Mouse (Mus musculus) megakaryocyte, embryonic 14.5 days (primary cell): ENCODE results near the gene Axin1. TPM values are rescaled to one million over a fixed set of nuclear protein-coding genes. Genes with fewer than 3 reads are reported as not detected.

ENCODE experiments used
- H3K27me3 ChIP-seq: replicated peaks from 2 replicates; pipeline ENCODE3; 2012; ENCODE audit warnings: inconsistent platforms
- H3K36me3 ChIP-seq: replicated peaks from 2 replicates; pipeline ENCODE3; 2012; ENCODE audit warnings: low read length, inconsistent platforms, mixed read lengths
- H3K4me1 ChIP-seq: 2 replicates; pipeline ENCODE4 v1.6.1; 2012; ENCODE audit warnings: inconsistent platforms
- H3K4me3 ChIP-seq: replicated peaks from 2 replicates; pipeline ENCODE3; 2012; ENCODE audit warnings: moderate library complexity, mild to moderate bottlenecking, inconsistent platforms
- H3K9me3 ChIP-seq: 2 replicates; pipeline ENCODE4 v1.6.1; 2012; ENCODE audit warnings: inconsistent platforms
- FLI1 ChIP-seq: IDR thresholded peaks from 2 replicates; pipeline ENCODE4 v1.6.1; 2012; ENCODE audit warnings: low read length, inconsistent platforms, mixed read lengths
- GATA1 ChIP-seq: IDR thresholded peaks from 3 replicates; pipeline ENCODE4 v1.6.1; 2012; ENCODE audit warnings: mixed read lengths, low read length, inconsistent platforms, borderline replicate concordance
- polyA plus RNA-seq: library from polyadenylated mRNA; stranded (reverse); fragments of >175 nt; gene quantifications from 2 replicates; pipeline ENCODE4 v1.2.3, GENCODE M21; 2012; ENCODE audit warnings: low replicate concordance; ENCODE audit not compliant: insufficient read depth

Gene Axin1
- polyA plus RNA-seq, 1 experiment = 19.6 TPM

GRCm38 (mm10) chr17:26235077-26235815 is 96.8 kb downstream of the Axin1 start:
- H3K36me3 ChIP-seq = no peaks in the 10 kb centered on the region
- 0 out of 2 replicates have a peak, but pooled peaks cover 5% of the 10 kb centered on the region for H3K9me3 ChIP-seq
- peaks cover 18% of the 10 kb centered on the region for H3K4me1 ChIP-seq
- TF ChIP-seq FLI1 (no peak), GATA1 (no peak)
- H3K4me3 ChIP-seq = peak overlapping the region; percentile 23
- peaks cover 2% of the 10 kb centered on the region for H3K27me3 ChIP-seq

DNA sequence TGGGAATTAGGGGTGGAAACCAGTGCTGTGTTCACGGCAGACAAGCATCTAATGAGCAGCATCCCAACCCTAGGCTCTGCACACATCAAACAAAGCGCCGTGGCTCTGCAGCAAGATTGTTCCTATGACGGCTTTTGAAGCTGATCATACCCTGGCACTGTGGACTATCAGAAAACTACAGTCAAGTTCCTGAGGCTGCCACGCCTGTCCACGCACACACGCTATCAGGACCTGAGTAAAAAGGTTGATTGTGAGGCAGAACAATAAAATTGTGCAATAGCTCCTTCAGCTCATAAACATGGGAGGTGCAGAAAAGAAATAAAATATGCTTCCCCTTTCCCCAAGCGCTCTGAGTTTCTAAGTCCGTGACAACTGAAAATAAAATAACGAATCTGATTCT is 99.2 kb downstream of the Axin1 start:
- TF ChIP-seq GATA1 = no peak
- no peak for TF ChIP-seq FLI1
- Histone ChIP-seq H3K4me3 (no peak overlapping the region), H3K36me3 (no peaks in the 10 kb centered on the region), H3K4me1 (peaks cover 29% of the 10 kb centered on the region), H3K27me3 (peaks cover 2% of the 10 kb centered on the region), H3K9me3 (0 out of 2 replicates have a peak, but pooled peaks cover 2% of the 10 kb centered on the region)

DNA sequence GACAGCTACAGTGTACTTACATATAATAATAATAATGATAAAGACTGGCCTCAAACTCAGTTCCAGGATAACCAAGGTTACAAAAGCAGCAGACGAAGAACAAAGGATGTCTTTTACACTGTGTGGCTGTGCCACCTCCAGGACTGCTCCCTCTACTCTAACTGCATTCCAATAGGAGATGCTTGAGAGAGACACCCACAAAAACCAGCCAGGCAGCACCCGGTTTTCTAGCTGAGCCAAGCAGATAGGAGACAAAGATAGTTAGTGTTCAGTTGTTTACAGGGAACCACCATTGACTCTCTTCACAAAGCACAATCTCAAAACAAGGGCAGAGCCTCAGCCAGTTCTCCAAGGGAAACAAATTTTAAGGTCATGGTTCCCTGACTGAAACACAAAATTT is 101.1 kb downstream of the Axin1 start:
- peaks cover 47% of the 10 kb centered on the region for H3K4me1 ChIP-seq
- no peak for TF ChIP-seq FLI1
- no peak for TF ChIP-seq GATA1
- no peaks in the 10 kb centered on the region for H3K9me3 ChIP-seq
- no peaks in the 10 kb centered on the region for H3K36me3 ChIP-seq
- no peak overlapping the region for H3K4me3 ChIP-seq
- peaks cover 2% of the 10 kb centered on the region for H3K27me3 ChIP-seq

DNA sequence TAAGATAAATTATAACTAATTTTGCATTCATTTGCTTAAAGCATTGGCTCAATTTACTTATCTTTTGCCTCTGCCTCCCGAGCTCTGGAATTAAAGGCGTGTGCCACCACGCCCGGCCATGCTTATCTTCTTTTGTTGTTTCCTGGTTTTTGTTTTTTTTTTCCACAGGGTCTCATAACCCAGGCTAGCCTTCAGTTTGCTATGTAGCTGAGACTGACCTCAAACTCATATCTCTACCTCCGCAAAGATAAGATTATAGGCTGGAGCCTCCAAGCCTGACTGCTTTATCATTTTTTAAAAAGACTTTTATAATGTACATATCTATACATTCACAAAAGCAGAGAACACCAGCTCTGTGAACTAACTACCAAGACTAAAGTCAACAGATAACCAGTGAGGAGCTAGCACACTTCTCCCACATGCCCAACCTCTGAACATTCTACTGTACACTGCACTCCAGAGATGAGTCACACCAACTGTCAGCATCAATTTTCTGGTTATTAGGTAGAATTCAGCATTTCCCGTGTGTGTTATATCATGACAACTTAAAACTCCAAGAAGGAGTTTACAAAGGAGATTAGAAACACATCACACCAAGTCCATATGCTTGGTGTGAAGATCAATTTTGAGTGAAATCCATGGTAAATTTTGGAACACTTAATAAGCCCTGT is 101.8 kb downstream of the Axin1 start:
- Histone ChIP-seq H3K9me3 (0 out of 2 replicates have a peak, but pooled peaks cover 4% of the 10 kb centered on the region), H3K27me3 (peaks cover 2% of the 10 kb centered on the region), H3K36me3 (no peaks in the 10 kb centered on the region), H3K4me3 (no peak overlapping the region), H3K4me1 (peaks cover 48% of the 10 kb centered on the region)
- TF ChIP-seq FLI1 (no peak), GATA1 (no peak)

- TF ChIP-seq GATA1 = no peak
- TF ChIP-seq FLI1 = no peak
- H3K9me3 ChIP-seq = 0 out of 2 replicates have a peak, but pooled peaks cover 5% of the 10 kb centered on the region
- no peak overlapping the region for H3K4me3 ChIP-seq
- peaks cover 2% of the 10 kb centered on the region for H3K27me3 ChIP-seq
- no peaks in the 10 kb centered on the region for H3K36me3 ChIP-seq
- peaks cover 43% of the 10 kb centered on the region for H3K4me1 ChIP-seq
Observed at GRCm38 (mm10) chr17:26240990-26241389, 102.5 kb downstream of the Axin1 start.

GRCm38 (mm10) chr17:26243471-26244100 is 105.1 kb downstream of the Axin1 start:
- peak overlapping the region; percentile 96 for H3K4me3 ChIP-seq
- TF ChIP-seq GATA1 (no peak), FLI1 (no peak)
- H3K4me1 ChIP-seq = peaks cover 43% of the 10 kb centered on the region
- H3K9me3 ChIP-seq = 0 out of 2 replicates have a peak, but pooled peaks cover 5% of the 10 kb centered on the region
- H3K36me3 ChIP-seq = no peaks in the 10 kb centered on the region
- no peaks in the 10 kb centered on the region for H3K27me3 ChIP-seq

GRCm38 (mm10) chr17:26244101-26244841 is 105.8 kb downstream of the Axin1 start, which contains the start of gene Fam234a:
Fam234a (minus strand) TSS chr17:26244242.
- peaks cover 46% of the 10 kb centered on the region for H3K4me1 ChIP-seq
- peak within 1 kb of the TSS; percentile 96 for H3K4me3 ChIP-seq

More at GRCm38 (mm10) chr17:26244101-26244841, 105.8 kb downstream of the Axin1 start, which contains the start of gene Fam234a:
- no peak for TF ChIP-seq GATA1
- TF ChIP-seq FLI1 = 0 out of 2 replicates have a peak, but pooled peaks have one; percentile 32
- Histone ChIP-seq H3K27me3 (no peaks in the 10 kb centered on the region), H3K9me3 (0 out of 2 replicates have a peak, but pooled peaks cover 5% of the 10 kb centered on the region), H3K36me3 (no peaks in the 10 kb centered on the region)

Other genes starting within 250 kb of the Axin1 start
- 8.8 and 24.8 TPM in 2 replicates for gene Rab40c, start 219.0 kb upstream of the Axin1 start, polyA plus RNA-seq
- 48.5 and 65.5 TPM in 2 replicates for gene Pigq, start 193.8 kb upstream of the Axin1 start, polyA plus RNA-seq
- gene Nhlrc4, start 193.7 kb upstream of the Axin1 start, polyA plus RNA-seq = not detected in 2 replicates
- not detected in 2 replicates for gene A930017K11Rik, start 186.1 kb upstream of the Axin1 start, polyA plus RNA-seq
- 12.2 and 39.3 TPM in 2 replicates for gene Capn15, start 152.9 kb upstream of the Axin1 start, polyA plus RNA-seq
- 2.7 and 4.0 TPM in 2 replicates for gene Rab11fip3, start 69.1 kb upstream of the Axin1 start, polyA plus RNA-seq
- gene Decr2, start 48.4 kb upstream of the Axin1 start, polyA plus RNA-seq = 0.35 and 1.5 TPM in 2 replicates
- 28.9 and 32.8 TPM in 2 replicates for gene Nme4, start 43.1 kb upstream of the Axin1 start, polyA plus RNA-seq
- gene Tmem8, start 25.4 kb upstream of the Axin1 start, polyA plus RNA-seq = 3.3 and 4.1 TPM in 2 replicates
- gene Mrpl28, start 15.2 kb upstream of the Axin1 start, polyA plus RNA-seq = 104 and 138 TPM in 2 replicates
- not detected in 2 replicates for gene Pdia2, start 60.4 kb downstream of the Axin1 start, polyA plus RNA-seq
- 0.84 and 8.2 TPM in 2 replicates for gene Rgs11, start 64.3 kb downstream of the Axin1 start, polyA plus RNA-seq
- gene Arhgdig, start 69.1 kb downstream of the Axin1 start, polyA plus RNA-seq = not detected in 2 replicates
- 7.0 and 8.3 TPM in 2 replicates for gene Fam234a, start 105.6 kb downstream of the Axin1 start, polyA plus RNA-seq
- gene Luc7l, start 114.2 kb downstream of the Axin1 start, polyA plus RNA-seq = 8.5 and 23.7 TPM in 2 replicates